Mouse (Mus musculus) heart, postnatal 0 days (tissue): ENCODE results near the gene Ephb4. TPM values are rescaled to one million over a fixed set of nuclear protein-coding genes. Genes with fewer than 3 reads are reported as not detected.

Experiments used
- ATAC-seq: fragments of 200-750 bp; cut with Nextera tagmentation; 2 replicates; pipeline ENCODE4 v1.8.0; 2017; ENCODE audit warnings: low read depth, moderate number of reproducible peaks, moderate library complexity; ENCODE audit not compliant: insufficient read depth
- DNase-seq: peaks from one replicate; pipeline ENCODE4 v3.0.0-alpha.2; 2016; ENCODE audit warnings: low spot score
- H3K27ac ChIP-seq: fragments of 300-500 bp; sonication (generic); 2 replicates; pipeline ENCODE4 v1.5.1; 2014; ENCODE audit warnings: low read depth, mild to moderate bottlenecking
- H3K27me3 ChIP-seq: fragments of 300-500 bp; sonication (generic); 2 replicates; pipeline ENCODE4 v1.6.1; 2014; ENCODE audit warnings: low read length, mixed read lengths; ENCODE audit not compliant: control insufficient read depth, insufficient read depth
- H3K36me3 ChIP-seq: fragments of 300-500 bp; sonication (generic); replicated peaks from 2 replicates; pipeline ENCODE4 v1.6.1; 2014; ENCODE audit warnings: low read length, mixed read lengths; ENCODE audit not compliant: control insufficient read depth, insufficient read depth
- H3K4me1 ChIP-seq: fragments of 300-500 bp; sonication (generic); 2 replicates; pipeline ENCODE4 v1.6.1; 2014; ENCODE audit warnings: antibody characterized with exemption; ENCODE audit not compliant: control insufficient read depth, insufficient read depth
- H3K4me2 ChIP-seq: fragments of 300-500 bp; sonication (generic); 2 replicates; pipeline ENCODE4 v1.6.1; 2014; ENCODE audit warnings: low read depth, mild to moderate bottlenecking, low read length, moderate library complexity
- H3K4me3 ChIP-seq: fragments of 300-500 bp; sonication (generic); 2 replicates; pipeline ENCODE4 v1.5.1; 2014; ENCODE audit warnings: low read depth, low read length
- H3K9ac ChIP-seq: fragments of 300-500 bp; sonication (generic); replicated peaks from 2 replicates; pipeline ENCODE4 v1.6.1; 2014; ENCODE audit warnings: low read depth, low read length, mixed read lengths
- H3K9me3 ChIP-seq: fragments of 300-500 bp; sonication (generic); replicated peaks from 2 replicates; pipeline ENCODE4 v1.6.1; 2016; ENCODE audit warnings: low read length; ENCODE audit not compliant: control insufficient read depth
- CTCF ChIP-seq: IDR thresholded peaks from 2 replicates; pipeline ENCODE4 v1.5.1; 2016; ENCODE audit warnings: antibody characterized with exemption, control low read depth, low read depth
- EP300 ChIP-seq: IDR thresholded peaks from 2 replicates; pipeline ENCODE4 v1.6.1; 2016; ENCODE audit warnings: antibody characterized with exemption, low read depth
- WGBS: fragments of 180-500 bp; shearing (Covaris S2); extraction: QIAGEN DNeasy Blood & Tissue Kit; methylation state at CpG from one replicate; pipeline ENCODE4 v1.1.7; 2014; 5-methylcytosine and 5-hydroxymethylcytosine counted together
- polyA plus RNA-seq: library from polyadenylated mRNA; unstranded; fragments of >200 nt; fragmentation: Nextera tagmentation; extraction: Ambion mirVana; gene quantifications from 2 replicates; pipeline ENCODE4 v1.2.1, GENCODE M21; 2015
- total RNA-seq: library from RNA; depleted of rRNA; stranded (reverse); fragments of >200 nt; gene quantifications from 2 replicates; pipeline ENCODE4 v1.2.3, GENCODE M21; 2014; ENCODE audit warnings: low replicate concordance

The Ephb4 gene
- total and polyA plus RNA-seq, 2 experiments from 2014 or later: 23.1 to 99.2 TPM

- H3K4me1 ChIP-seq: no peaks in the 10 kb centered on the region; the same call in 1 of the 2 replicates
- no peak overlapping the region for H3K9ac ChIP-seq
- H3K4me3 ChIP-seq: no peak overlapping the region
- no peaks in the 10 kb centered on the region for H3K36me3 ChIP-seq
- no peak for DNase-seq
- ATAC-seq: no peak
- H3K9me3 ChIP-seq: no peaks in the 10 kb centered on the region
- no peak for TF ChIP-seq CTCF
- TF ChIP-seq EP300: no peak
- H3K27me3 ChIP-seq: no peaks in the 10 kb centered on the region
- 34% methylated on average over 8 of the region's 8 CpGs for WGBS
- H3K4me2 ChIP-seq: no peak overlapping the region
- peak overlapping the region; percentile 91; the same call in 1 of the 2 replicates for H3K27ac ChIP-seq
Observed at GRCm38 (mm10) chr5:137337190-137337589, 12.7 kb upstream of the Ephb4 start.

GRCm38 (mm10) chr5:137338256-137338655 is 11.7 kb upstream of the Ephb4 start:
- ATAC-seq (peak; percentile 86), DNase-seq (peak; percentile 90)
- Histone ChIP-seq H3K9me3 (no peaks in the 10 kb centered on the region), H3K4me3 (peak overlapping the region; percentile 49), H3K27ac (peak overlapping the region; percentile 91), H3K4me2 (peak overlapping the region; percentile 77), H3K27me3 (no peaks in the 10 kb centered on the region), H3K36me3 (no peaks in the 10 kb centered on the region), H3K4me1 (no peaks in the 10 kb centered on the region; the same call in 1 of the 2 replicates), H3K9ac (peak overlapping the region; percentile 64)
- TF ChIP-seq EP300 (no peak), CTCF (no peak)
- 1% methylated on average over 19 of the region's 19 CpGs for WGBS

GRCm38 (mm10) chr5:137338663-137339289 is 11.1 kb upstream of the Ephb4 start:
- H3K27me3 ChIP-seq: no peaks in the 10 kb centered on the region
- TF ChIP-seq CTCF: no peak
- peak; percentile 84; the same call in 1 of the 2 replicates for TF ChIP-seq EP300
- H3K4me3 ChIP-seq: peak overlapping the region; percentile 49
- no peaks in the 10 kb centered on the region for H3K9me3 ChIP-seq
- H3K9ac ChIP-seq: peak overlapping the region; percentile 64
- peak overlapping the region; percentile 77 for H3K4me2 ChIP-seq
- H3K27ac ChIP-seq: peak overlapping the region; percentile 91
- ATAC-seq (peak; percentile 62), DNase-seq (peak; percentile 75)
- WGBS: 5% methylated on average over 11 of the region's 11 CpGs
- no peaks in the 10 kb centered on the region for H3K36me3 ChIP-seq
- H3K4me1 ChIP-seq: no peaks in the 10 kb centered on the region; the same call in 1 of the 2 replicates

- peak overlapping the region; percentile 77 for H3K4me2 ChIP-seq
- TF ChIP-seq EP300 (peak; percentile 30; the same call in 1 of the 2 replicates), CTCF (no peak)
- H3K36me3 ChIP-seq: no peaks in the 10 kb centered on the region
- peak overlapping the region; percentile 49 for H3K4me3 ChIP-seq
- WGBS: 16% methylated on average over 22 of the region's 22 CpGs
- no peaks in the 10 kb centered on the region for H3K9me3 ChIP-seq
- H3K9ac ChIP-seq: peak overlapping the region; percentile 64; the same call in 1 of the 2 replicates
- H3K27ac ChIP-seq: peak overlapping the region; percentile 91
- DNase-seq: peak; percentile 57
- no peaks in the 10 kb centered on the region; the same call in 1 of the 2 replicates for H3K4me1 ChIP-seq
- no peaks in the 10 kb centered on the region for H3K27me3 ChIP-seq
- peak; percentile 61 for ATAC-seq
Observed at GRCm38 (mm10) chr5:137339290-137339979, 10.5 kb upstream of the Ephb4 start.

- ATAC-seq (no peak), DNase-seq (no peak)
- TF ChIP-seq EP300 (no peak), CTCF (no peak)
- Histone ChIP-seq H3K9me3 (no peaks in the 10 kb centered on the region), H3K4me1 (no peaks in the 10 kb centered on the region; the same call in 1 of the 2 replicates), H3K27me3 (no peaks in the 10 kb centered on the region), H3K4me2 (no peak overlapping the region), H3K9ac (no peak overlapping the region), H3K4me3 (no peak overlapping the region), H3K36me3 (no peaks in the 10 kb centered on the region), H3K27ac (peak overlapping the region; percentile 91)
- 70% methylated on average over 6 of the region's 6 CpGs for WGBS
Observed at GRCm38 (mm10) chr5:137340222-137340621, 9.7 kb upstream of the Ephb4 start.
